Mouse (Mus musculus): ENCODE data around the gene Dhdh. TPM values are rescaled to one million over a fixed set of nuclear protein-coding genes. Genes with fewer than 3 reads are reported as not detected.
A peak's percentile ranks its signal among the peaks of the same experiment; 100 is the strongest.

Dhdh gene
- polyA plus RNA-seq, 1 experiment from 2014 or later: 3.3 TPM

GRCm38 (mm10) chr7:45524841-45525621, 36.4 kb upstream of the Dhdh start:
- DNase-seq (ENCODE audit: low spot score): no peak

GRCm38 (mm10) chr7:45523678-45524170, 35.1 kb upstream of the Dhdh start:
- ATAC-seq (ENCODE audit: insufficient number of reproducible peaks, low FRiP score, low TSS enrichment, low read depth) (no peak), DNase-seq (ENCODE audit: low spot score) (no peak)
- peaks cover 10% of the 10 kb centered on the region for H3K4me1 ChIP-seq (ENCODE audit: control insufficient read depth, insufficient read depth, low read length)
- no peak overlapping the region for H3K4me3 ChIP-seq (ENCODE audit: low read depth, low read length)
- 82% methylated on average over 13 of the region's 13 CpGs for WGBS
- H3K9me3 ChIP-seq (ENCODE audit: control insufficient read depth, low read length): no peaks in the 10 kb centered on the region
- H3K9ac ChIP-seq (ENCODE audit: low read length): no peak overlapping the region
- H3K27me3 ChIP-seq (ENCODE audit: control insufficient read depth, insufficient read depth, low read length): no peaks in the 10 kb centered on the region
- no peak overlapping the region for H3K27ac ChIP-seq (replicated peaks; ENCODE audit: low read depth, low read length)
- 0 out of 2 replicates have a peak, but pooled peaks cover 3% of the 10 kb centered on the region for H3K36me3 ChIP-seq (ENCODE audit: control insufficient read depth, insufficient read depth, low read length)
- H3K4me2 ChIP-seq (ENCODE audit: low read depth, severe bottlenecking): peak overlapping the region; percentile 1; the same call in 1 of the 2 replicates

More at GRCm38 (mm10) chr7:45524841-45525621, 36.4 kb upstream of the Dhdh start:
- no peak for ATAC-seq (ENCODE audit: insufficient number of reproducible peaks, low FRiP score, low TSS enrichment, low read depth)
- Histone ChIP-seq H3K27me3 (ENCODE audit: control insufficient read depth, insufficient read depth, low read length) (no peaks in the 10 kb centered on the region), H3K27ac (replicated peaks; ENCODE audit: low read depth, low read length) (no peak overlapping the region; the same call in 1 of the 2 replicates), H3K4me2 (ENCODE audit: low read depth, severe bottlenecking) (peak overlapping the region; percentile 86), H3K9ac (ENCODE audit: low read length) (peak overlapping the region; percentile 88), H3K4me1 (ENCODE audit: control insufficient read depth, insufficient read depth, low read length) (peaks cover 12% of the 10 kb centered on the region), H3K9me3 (ENCODE audit: control insufficient read depth, low read length) (no peaks in the 10 kb centered on the region), H3K4me3 (ENCODE audit: low read depth, low read length) (peak overlapping the region; percentile 85), H3K36me3 (ENCODE audit: control insufficient read depth, insufficient read depth, low read length) (0 out of 2 replicates have a peak, but pooled peaks cover 3% of the 10 kb centered on the region)
- WGBS: 28% methylated on average over 12 of the region's 12 CpGs

GRCm38 (mm10) chr7:45522957-45523676, 34.5 kb upstream of the Dhdh start:
- 69% methylated on average over 18 of the region's 18 CpGs for WGBS
- peaks cover 10% of the 10 kb centered on the region for H3K4me1 ChIP-seq (ENCODE audit: control insufficient read depth, insufficient read depth, low read length)
- H3K27ac ChIP-seq (replicated peaks; ENCODE audit: low read depth, low read length): no peak overlapping the region
- H3K27me3 ChIP-seq (ENCODE audit: control insufficient read depth, insufficient read depth, low read length): no peaks in the 10 kb centered on the region
- no peak overlapping the region for H3K9ac ChIP-seq (ENCODE audit: low read length)
- peak overlapping the region; percentile 1; the same call in 1 of the 2 replicates for H3K4me2 ChIP-seq (ENCODE audit: low read depth, severe bottlenecking)
- ATAC-seq (ENCODE audit: insufficient number of reproducible peaks, low FRiP score, low TSS enrichment, low read depth): no peak
- H3K4me3 ChIP-seq (ENCODE audit: low read depth, low read length): no peak overlapping the region
- 0 out of 2 replicates have a peak, but pooled peaks cover 3% of the 10 kb centered on the region for H3K36me3 ChIP-seq (ENCODE audit: control insufficient read depth, insufficient read depth, low read length)
- no peak for DNase-seq (ENCODE audit: low spot score)
- H3K9me3 ChIP-seq (ENCODE audit: control insufficient read depth, low read length): no peaks in the 10 kb centered on the region

GRCm38 (mm10) chr7:45522194-45522752, 33.7 kb upstream of the Dhdh start:
- H3K4me1 ChIP-seq (ENCODE audit: control insufficient read depth, insufficient read depth, low read length): peaks cover 10% of the 10 kb centered on the region
- no peaks in the 10 kb centered on the region for H3K27me3 ChIP-seq (ENCODE audit: control insufficient read depth, insufficient read depth, low read length)
- H3K9me3 ChIP-seq (ENCODE audit: control insufficient read depth, low read length): no peaks in the 10 kb centered on the region
- no peak for DNase-seq (ENCODE audit: low spot score)
- WGBS: 56% methylated on average over 16 of the region's 16 CpGs
- peak overlapping the region; percentile 53 for H3K4me2 ChIP-seq (ENCODE audit: low read depth, severe bottlenecking)
- no peak overlapping the region; the same call in 1 of the 2 replicates for H3K27ac ChIP-seq (replicated peaks; ENCODE audit: low read depth, low read length)
- H3K4me3 ChIP-seq (ENCODE audit: low read depth, low read length): peak overlapping the region; percentile 46
- peak overlapping the region; percentile 74 for H3K9ac ChIP-seq (ENCODE audit: low read length)
- no peak for ATAC-seq (ENCODE audit: insufficient number of reproducible peaks, low FRiP score, low TSS enrichment, low read depth)
- 0 out of 2 replicates have a peak, but pooled peaks cover 3% of the 10 kb centered on the region for H3K36me3 ChIP-seq (ENCODE audit: control insufficient read depth, insufficient read depth, low read length)

GRCm38 (mm10) chr7:45521728-45522184, 33.2 kb upstream of the Dhdh start:
- peak; percentile 48 for ATAC-seq (ENCODE audit: insufficient number of reproducible peaks, low FRiP score, low TSS enrichment, low read depth)
- Histone ChIP-seq H3K27me3 (ENCODE audit: control insufficient read depth, insufficient read depth, low read length) (no peaks in the 10 kb centered on the region), H3K27ac (replicated peaks; ENCODE audit: low read depth, low read length) (peak overlapping the region; percentile 77), H3K4me1 (ENCODE audit: control insufficient read depth, insufficient read depth, low read length) (peaks cover 10% of the 10 kb centered on the region), H3K9ac (ENCODE audit: low read length) (peak overlapping the region; percentile 74), H3K4me3 (ENCODE audit: low read depth, low read length) (peak overlapping the region; percentile 46), H3K4me2 (ENCODE audit: low read depth, severe bottlenecking) (peak overlapping the region; percentile 53), H3K36me3 (ENCODE audit: control insufficient read depth, insufficient read depth, low read length) (0 out of 2 replicates have a peak, but pooled peaks cover 3% of the 10 kb centered on the region), H3K9me3 (ENCODE audit: control insufficient read depth, low read length) (no peaks in the 10 kb centered on the region)
- WGBS: under 1% methylated on average over 28 of the region's 28 CpGs
- DNase-seq (ENCODE audit: low spot score): peak; percentile 88

GRCm38 (mm10) chr7:45520605-45521004, 32.0 kb upstream of the Dhdh start:
- no peak for ATAC-seq (ENCODE audit: insufficient number of reproducible peaks, low FRiP score, low TSS enrichment, low read depth)
- no peak overlapping the region for H3K4me2 ChIP-seq (ENCODE audit: low read depth, severe bottlenecking)

GRCm38 (mm10) chr7:45519345-45520120, 30.9 kb upstream of the Dhdh start:
- ATAC-seq (ENCODE audit: insufficient number of reproducible peaks, low FRiP score, low TSS enrichment, low read depth) (no peak), DNase-seq (ENCODE audit: low spot score) (no peak)
- no peak overlapping the region for H3K9ac ChIP-seq (ENCODE audit: low read length)
- H3K4me1 ChIP-seq (ENCODE audit: control insufficient read depth, insufficient read depth, low read length): no peaks in the 10 kb centered on the region
- WGBS: 78% methylated on average over 8 of the region's 8 CpGs
- H3K27me3 ChIP-seq (ENCODE audit: control insufficient read depth, insufficient read depth, low read length): no peaks in the 10 kb centered on the region
- no peaks in the 10 kb centered on the region for H3K9me3 ChIP-seq (ENCODE audit: control insufficient read depth, low read length)
- H3K36me3 ChIP-seq (ENCODE audit: control insufficient read depth, insufficient read depth, low read length): 0 out of 2 replicates have a peak, but pooled peaks cover 3% of the 10 kb centered on the region
- no peak overlapping the region for H3K27ac ChIP-seq (replicated peaks; ENCODE audit: low read depth, low read length)
- no peak overlapping the region for H3K4me2 ChIP-seq (ENCODE audit: low read depth, severe bottlenecking)
- no peak overlapping the region for H3K4me3 ChIP-seq (ENCODE audit: low read depth, low read length)

More at GRCm38 (mm10) chr7:45520605-45521004, 32.0 kb upstream of the Dhdh start:
- peaks cover 10% of the 10 kb centered on the region for H3K4me1 ChIP-seq (ENCODE audit: control insufficient read depth, insufficient read depth, low read length)
- 0 out of 2 replicates have a peak, but pooled peaks cover 3% of the 10 kb centered on the region for H3K36me3 ChIP-seq (ENCODE audit: control insufficient read depth, insufficient read depth, low read length)
- H3K27ac ChIP-seq (replicated peaks; ENCODE audit: low read depth, low read length): no peak overlapping the region
- 91% methylated on average over 7 of the region's 7 CpGs for WGBS
- no peak for DNase-seq (ENCODE audit: low spot score)
- no peaks in the 10 kb centered on the region for H3K27me3 ChIP-seq (ENCODE audit: control insufficient read depth, insufficient read depth, low read length)
- H3K9ac ChIP-seq (ENCODE audit: low read length): no peak overlapping the region
- H3K4me3 ChIP-seq (ENCODE audit: low read depth, low read length): no peak overlapping the region
- no peaks in the 10 kb centered on the region for H3K9me3 ChIP-seq (ENCODE audit: control insufficient read depth, low read length)

Data from limb, embryonic 11.5 days (tissue).